In genomic region chr8:69749544-69750454, GRCm38 (mm10) we compare ENCODE assay signal across 8 mouse cellular contexts. TPM values are rescaled to one million over a fixed set of nuclear protein-coding genes. Genes with fewer than 3 reads are reported as not detected.
DNase-seq lines count a peak whose midpoint lies in the region; ATAC-seq and TF ChIP-seq lines count a peak whose summit lies in the region.

TSS of gene Zfp963 (minus strand) at chr8:69749970.

- peak within 1 kb of the TSS; percentile 62 for H3K4me3 ChIP-seq in hindbrain, embryonic 13.5 days

- no peaks in the 10 kb centered on the region for H3K27me3 ChIP-seq in Patski
- H3K27me3 ChIP-seq in hindbrain, embryonic 13.5 days = no peaks in the 10 kb centered on the region

- CTCF ChIA-PET in Patski (lab: Charles Lee) = interaction anchor here (0.7 to 1.2 kb wide), 3 partner anchors 9 to 125 kb away, joined by 3 to 5 read pairs (median 4); partner anchors contain the start of gene Zfp868

- H3K36me3 ChIP-seq in hindbrain, embryonic 13.5 days = peaks cover 10% of the 10 kb centered on the region; the same call in 1 of the 2 replicates

- TF ChIP-seq CTCF in Patski (IDR thresholded peaks at IDR 0.05) = no peak

- peak; percentile 64 for DNase-seq in Patski (ENCODE audit: low read depth, low spot score)
- peak; percentile 97 to 98 for DNase-seq in cerebellum, postnatal 14 days
- DNase-seq in frontal cortex, postnatal 14 days (ENCODE audit: low spot score in 2 of 2) = peak; percentile 90 to 94
- peak; percentile 89 to 95 for DNase-seq in layer of hippocampus, postnatal 25 days (ENCODE audit: extremely low spot score in 1 of 2, low spot score in 1 of 2)
- peak; percentile 96 for DNase-seq in lung, postnatal 25 days (ENCODE audit: low spot score)
- DNase-seq in retina, embryonic 14.5 days (ENCODE audit: low spot score) = peak; percentile 97
- peak; percentile 99 for DNase-seq in thymus, postnatal 4 days

- POLR2A ChIA-PET in Patski (lab: Charles Lee) = interaction anchor here (0.7 to 1.4 kb wide), 3 partner anchors 32 to 41 kb away, joined by 3 to 9 read pairs (median 4); partner anchors contain the start of genes Atp13a1 and Zfp866

- 3% methylated on average over 48 of the region's 48 CpGs for WGBS in hindbrain, embryonic 13.5 days

- peak within 1 kb of the TSS; percentile 82 for H3K9ac ChIP-seq in hindbrain, embryonic 13.5 days

- H3K27ac ChIP-seq in hindbrain, embryonic 13.5 days = peak within 1 kb of the TSS; percentile 99

- ATAC-seq in Patski = peak; percentile 100
- ATAC-seq in hindbrain, embryonic 13.5 days (ENCODE audit: low FRiP score) = peak; percentile 99

- H3K4me1 ChIP-seq in hindbrain, embryonic 13.5 days (replicated peaks) = peaks cover 20% of the 10 kb centered on the region

- in situ Hi-C loops in Patski (cut with MboI; ENCODE audit: low pct_unique_long_range_greater_than_20kb) = no loop called here

- no peaks in the 10 kb centered on the region for H3K9me3 ChIP-seq in hindbrain, embryonic 13.5 days

- peak within 1 kb of the TSS; percentile 53 for H3K4me2 ChIP-seq in hindbrain, embryonic 13.5 days

RNA-seq across cellular contexts. Expression of gene Zfp963, which starts in this region (rescaled TPM):
- 3.6 TPM for polyA plus RNA-seq in Patski (2021)
- polyA plus RNA-seq in hindbrain, embryonic 13.5 days (2015; fragmentation: Nextera tagmentation; extraction: Ambion mirVana) = 7.8 and 8.6 TPM in 2 replicates
- 1 to 10 TPM; 4.2 to 4.5 TPM for total RNA-seq in layer of hippocampus, postnatal 25 days (2021)

Comparison
In these comparisons a context has a peak if more than half of its experiments do, and no peak if none do; other contexts are left out.
1. Peak in every context shown above with its lines: DNase-seq, ATAC-seq, H3K4me3 ChIP-seq and H3K27ac ChIP-seq.